Mouse (Mus musculus): ENCODE measurements around the gene Tgoln1. TPM values are rescaled to one million over a fixed set of nuclear protein-coding genes. Genes with fewer than 3 reads are reported as not detected.

Gene Tgoln1
- 10 to 100 TPM; 61.4 to 72.6 TPM for total RNA-seq (2021)
- long read RNA-seq, experiment 1, full-length matches to known transcripts = 45 of 56 reads
- long read RNA-seq, experiment 1, partial matches to known transcripts = 2 of 56 reads
- long read RNA-seq, experiment 1, other reads (novel, unspliced or antisense) = 9 of 56 reads
- long read RNA-seq, experiment 2, full-length matches to known transcripts = 8 of 19 reads
- long read RNA-seq, experiment 2, partial matches to known transcripts = 3 of 19 reads
- long read RNA-seq, experiment 2, other reads (novel, unspliced or antisense) = 8 of 19 reads

DNA sequence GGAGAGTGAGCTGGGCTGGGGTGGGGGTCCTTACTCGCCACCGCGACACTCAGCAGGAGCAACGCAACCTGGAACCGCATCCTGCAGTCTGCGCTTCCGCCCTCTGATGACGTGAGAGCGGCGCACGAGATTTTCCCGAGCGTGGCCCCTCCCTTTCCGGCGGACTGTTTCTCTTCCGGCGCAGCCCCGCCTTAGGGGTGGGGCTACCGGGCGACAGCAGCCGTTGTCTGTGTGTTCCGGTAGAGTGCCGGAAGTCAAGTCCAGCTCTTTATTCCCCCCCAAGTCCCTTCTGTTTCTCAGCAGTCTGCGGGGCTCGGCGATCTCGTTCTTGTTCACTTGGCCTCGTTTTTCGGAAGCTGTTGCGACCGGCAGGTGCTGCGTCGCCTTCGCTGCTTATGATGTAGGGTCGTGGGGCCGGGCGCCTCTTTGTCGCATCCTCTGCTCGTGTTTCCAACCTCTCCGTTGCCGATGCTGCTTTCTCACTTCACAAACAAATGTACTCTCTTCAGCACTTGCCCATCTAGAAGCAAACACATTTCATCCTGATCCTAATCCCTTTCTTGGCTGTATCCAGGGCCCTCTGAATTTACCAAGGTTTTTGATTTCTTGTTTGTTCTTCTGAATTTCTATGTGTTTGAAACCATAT is at the start of gene Tgoln1:
Gene Tgoln1 (minus strand): TSS at position 358 of the 646 bp plus-strand sequence.
- DNase-seq = peak; percentile 97

DNA sequence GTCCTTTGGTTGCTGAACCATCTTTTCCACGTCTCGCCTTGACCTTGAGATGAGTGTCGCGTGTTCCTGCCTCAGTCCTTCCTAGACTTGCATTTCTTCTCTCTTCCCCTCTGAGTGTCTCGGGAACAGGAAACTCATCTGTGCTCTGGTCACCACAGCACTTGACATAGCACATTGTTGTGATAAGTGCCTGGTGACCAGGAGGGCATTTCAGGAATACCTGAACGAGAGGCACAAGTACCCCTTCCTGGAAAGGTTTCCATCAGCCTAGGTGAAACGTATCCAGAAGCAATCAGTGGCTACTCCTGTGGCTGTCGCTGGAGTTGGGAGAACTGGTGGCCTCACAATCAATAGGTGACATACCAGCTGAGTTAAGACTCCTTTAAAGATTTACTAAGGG is 47.5 kb upstream of the Tgoln1 start:
- no peak for DNase-seq

DNA sequence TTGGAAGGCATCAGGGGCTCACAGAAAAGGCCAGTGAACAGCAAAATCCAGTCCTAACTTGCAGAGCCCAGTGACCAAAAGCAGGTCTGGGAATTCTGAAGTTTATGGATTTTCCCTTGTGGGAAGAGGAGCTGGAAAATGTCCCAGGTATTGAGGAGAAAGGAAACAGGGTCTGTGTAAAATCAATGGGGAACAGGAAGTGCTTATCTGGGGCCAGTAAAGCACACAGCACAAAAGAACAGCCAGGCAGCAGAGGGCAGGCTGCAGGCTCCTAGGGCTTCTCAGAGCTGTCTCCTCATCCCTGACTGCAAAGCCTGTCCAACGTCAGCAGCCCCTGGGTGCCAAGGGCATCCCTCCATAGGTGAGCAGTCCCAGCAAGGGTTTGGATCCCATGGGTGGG is 46.2 kb upstream of the Tgoln1 start:
- DNase-seq = peak; percentile 58 to 70

DNA sequence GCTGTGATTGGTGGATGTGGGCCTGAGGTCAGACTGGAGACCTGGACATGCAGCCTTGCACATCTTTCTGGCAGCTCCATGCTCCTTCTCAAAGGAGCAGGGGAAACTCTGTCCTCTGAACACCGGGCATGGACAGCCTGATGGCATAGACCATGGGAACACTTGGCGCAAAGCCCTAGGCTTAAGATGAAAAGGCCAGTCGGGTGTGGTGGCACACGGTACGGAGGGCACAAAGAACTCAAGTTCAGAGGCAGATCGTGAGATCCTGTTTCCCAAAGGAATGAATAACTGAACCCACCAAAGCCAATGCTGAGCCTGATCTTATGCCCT is 43.6 kb upstream of the Tgoln1 start:
- DNase-seq = no peak

DNA sequence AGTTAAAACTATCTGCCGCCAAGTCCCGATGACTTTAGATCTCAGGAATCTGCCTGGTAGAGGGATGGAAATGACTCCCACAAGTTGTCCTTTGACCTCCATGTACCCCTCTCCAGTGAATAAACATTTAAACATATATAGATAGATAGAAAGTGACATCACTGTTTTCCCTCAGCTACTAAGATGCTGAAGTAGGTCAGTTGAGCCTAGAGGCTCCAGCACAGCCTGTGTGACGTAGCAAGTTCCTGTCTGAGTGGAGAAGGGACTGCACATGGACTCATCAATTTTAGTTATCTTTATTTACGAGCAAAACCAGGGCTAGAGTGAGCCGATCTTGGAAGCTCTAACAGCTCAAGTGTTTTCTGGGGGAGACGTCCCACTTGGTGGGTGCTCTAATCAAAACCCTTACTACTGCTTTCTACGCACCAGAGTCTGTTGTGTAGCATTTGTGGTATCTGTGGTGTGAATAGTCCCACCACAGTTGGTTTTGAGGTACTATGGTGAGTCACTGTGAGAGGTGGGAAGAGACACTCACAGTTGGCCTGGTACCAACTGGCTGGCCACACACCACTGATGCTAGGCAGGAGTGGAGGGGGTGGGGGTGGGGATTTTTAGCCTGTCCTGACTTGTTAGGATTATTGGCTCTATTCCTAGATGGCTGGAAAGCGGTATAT is 43.1 kb upstream of the Tgoln1 start:
- DNase-seq = no peak

DNA sequence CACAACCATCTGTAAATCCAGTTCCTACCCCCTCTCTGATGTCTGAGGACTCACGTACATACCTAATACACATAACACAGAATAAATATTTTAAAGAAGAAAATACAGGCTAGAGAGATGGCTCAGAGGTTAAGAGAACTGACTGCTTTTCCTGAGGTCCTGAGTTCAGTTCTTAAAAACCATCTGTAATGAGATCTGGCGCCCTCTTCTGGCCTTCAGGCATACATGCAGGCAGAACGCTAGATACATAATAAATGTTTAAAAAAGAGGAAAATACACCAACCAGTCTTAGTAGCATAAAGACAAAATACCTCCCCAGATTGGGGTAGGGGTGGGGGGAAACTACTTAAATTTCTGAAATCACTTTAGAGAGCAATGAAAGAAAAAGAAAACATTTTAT is 41.2 kb upstream of the Tgoln1 start:
- DNase-seq = peak in 1 of 2 experiments; percentile 58

DNA sequence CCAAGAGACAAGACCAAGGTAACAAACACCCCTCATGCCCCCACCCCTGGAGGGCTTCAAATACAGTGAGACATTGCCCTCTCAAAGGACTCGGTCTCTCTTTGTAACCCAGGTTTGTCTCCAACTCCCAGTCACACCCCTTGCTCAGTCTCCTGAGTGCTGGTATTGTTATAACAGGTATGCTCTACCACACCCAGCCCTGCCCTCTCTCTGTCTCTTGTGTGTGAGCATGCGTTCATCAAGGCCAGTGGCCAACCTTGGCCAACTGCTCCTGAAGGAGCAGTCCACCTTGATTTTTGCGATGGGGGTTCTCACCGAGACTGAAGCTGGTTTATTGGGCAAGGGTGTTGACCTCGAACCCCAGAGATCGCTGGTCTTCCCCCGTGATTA is 39.2 kb upstream of the Tgoln1 start:
- no peak for DNase-seq

DNA sequence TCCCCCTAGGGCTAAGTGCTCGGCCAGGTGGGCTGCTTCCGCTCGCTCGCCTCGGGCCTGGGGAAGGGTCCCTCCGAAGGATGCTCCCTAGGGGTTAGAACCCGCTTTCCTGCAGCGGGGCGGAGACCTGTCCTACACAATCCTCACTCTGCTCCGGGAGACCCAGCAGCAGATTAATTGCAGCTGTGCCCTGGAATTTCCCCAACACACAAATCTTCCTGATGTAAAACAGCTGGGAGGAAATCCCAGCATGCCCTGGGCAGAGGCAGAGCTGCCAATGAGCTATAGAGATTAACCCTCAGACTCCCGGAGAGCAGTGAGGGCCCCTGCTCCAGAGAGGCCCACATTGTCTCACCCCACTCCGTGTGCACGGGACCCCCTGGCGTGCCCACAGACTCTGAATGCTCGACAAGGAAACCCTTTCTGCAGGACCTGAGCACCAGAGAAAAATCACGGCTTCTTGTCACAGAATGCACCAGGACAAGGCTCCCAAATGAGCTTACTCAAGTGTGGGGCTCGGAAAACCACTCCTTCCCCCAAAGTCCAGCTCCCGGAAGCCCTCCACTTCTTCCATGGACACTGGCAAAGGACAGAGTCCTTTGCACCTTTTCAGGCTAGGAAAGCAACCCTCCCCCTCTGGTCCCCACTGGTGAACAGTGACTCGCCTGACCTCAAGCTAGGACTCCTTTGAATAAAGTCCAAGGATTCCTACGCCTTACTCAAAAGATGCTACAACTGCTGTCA is 38.7 kb upstream of the Tgoln1 start:
- peak; percentile 88 for DNase-seq

DNA sequence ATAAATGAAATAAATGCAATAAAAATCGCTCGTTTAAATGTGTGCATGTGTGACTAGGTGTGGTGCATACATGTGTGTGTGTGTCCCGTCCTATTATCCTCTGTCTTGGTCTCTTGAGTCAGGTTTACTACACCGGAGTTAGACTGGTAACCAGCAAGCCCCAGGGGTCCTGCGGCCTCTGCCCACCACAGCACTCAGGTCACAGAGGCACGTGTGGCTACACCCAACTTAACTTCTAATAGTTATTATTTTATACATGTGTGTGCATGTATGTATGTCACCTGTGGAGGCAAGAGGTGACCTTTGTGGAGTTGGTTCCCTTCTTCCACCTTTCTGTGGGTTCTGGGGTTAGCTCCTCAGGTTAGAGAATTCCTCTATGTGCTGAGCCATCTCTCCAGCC is 37.6 kb upstream of the Tgoln1 start:
- no peak for DNase-seq

DNA sequence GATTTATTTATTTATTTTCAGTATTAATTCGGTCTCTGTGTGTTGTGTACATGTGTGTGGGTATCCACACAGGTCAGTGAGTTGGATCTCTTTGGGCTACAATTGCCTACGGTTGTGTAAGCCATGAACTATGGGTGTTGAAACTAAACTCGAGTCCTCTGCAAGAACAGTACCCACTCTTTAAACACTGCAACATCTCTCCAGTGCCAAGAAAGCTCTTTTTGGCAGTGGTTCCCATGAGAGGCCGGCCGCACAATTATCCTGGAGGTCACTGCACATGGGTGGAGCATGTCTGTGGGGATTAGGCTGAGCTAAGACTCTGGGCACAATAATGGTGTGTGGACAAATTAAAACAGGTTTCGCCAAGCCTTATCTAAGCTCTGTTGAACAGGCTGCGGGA is 36.6 kb upstream of the Tgoln1 start:
- DNase-seq = peak; percentile 75 to 85

DNA sequence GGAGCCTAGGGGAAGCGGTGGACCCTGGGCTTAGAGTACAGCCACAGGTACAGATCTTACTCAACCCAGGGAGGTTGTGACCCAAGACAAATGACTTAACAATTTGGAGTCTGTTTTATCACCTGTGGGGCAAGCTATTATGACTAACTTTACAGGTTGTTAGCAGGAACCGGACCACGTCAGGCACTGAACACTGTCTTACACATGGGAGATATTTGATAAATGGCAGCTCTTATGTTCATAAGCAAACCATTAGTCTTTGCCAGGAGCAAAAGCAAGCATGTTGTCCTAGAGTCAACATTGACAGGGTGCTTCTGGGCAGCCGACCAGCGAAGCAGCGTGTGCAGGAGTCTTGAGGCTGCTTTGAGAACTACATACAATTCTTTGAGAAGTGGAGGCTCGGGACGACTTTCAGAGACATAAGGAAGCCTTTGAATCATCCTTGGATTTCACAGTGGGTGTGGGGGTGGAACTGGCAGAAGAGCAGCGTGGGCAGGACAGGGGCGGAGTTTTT is 33.6 kb upstream of the Tgoln1 start:
- no peak for DNase-seq

DNA sequence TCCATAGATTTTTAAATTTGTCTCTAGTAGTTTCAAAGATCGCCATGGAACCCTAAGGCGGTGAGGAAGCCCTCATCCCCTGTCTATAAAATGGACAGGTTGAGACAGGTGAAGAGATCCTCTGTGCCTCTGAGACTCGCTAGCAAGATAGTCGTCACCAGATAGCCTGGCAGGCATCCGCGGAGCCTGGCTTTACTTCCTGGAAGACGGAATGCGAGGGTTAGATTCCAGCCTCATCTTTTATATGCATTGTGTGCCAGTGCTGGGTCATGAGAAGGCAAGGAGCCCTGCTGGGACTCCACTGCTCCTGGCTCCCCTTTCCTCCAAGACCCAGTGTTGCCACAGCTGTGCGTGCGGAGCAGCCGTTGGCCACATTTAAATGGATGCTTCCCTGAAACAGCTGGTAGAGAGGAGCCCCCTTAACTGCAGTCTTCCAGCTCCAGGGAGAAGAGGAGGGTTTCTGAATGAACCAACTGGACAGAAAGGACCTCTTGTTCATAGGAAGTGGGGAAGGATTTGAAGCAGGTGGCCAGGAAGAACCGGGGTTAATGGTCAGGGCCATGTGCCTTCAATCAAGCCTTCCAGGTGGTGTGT is 31.3 kb upstream of the Tgoln1 start:
- peak in 1 of 2 experiments; percentile 19 for DNase-seq

DNA sequence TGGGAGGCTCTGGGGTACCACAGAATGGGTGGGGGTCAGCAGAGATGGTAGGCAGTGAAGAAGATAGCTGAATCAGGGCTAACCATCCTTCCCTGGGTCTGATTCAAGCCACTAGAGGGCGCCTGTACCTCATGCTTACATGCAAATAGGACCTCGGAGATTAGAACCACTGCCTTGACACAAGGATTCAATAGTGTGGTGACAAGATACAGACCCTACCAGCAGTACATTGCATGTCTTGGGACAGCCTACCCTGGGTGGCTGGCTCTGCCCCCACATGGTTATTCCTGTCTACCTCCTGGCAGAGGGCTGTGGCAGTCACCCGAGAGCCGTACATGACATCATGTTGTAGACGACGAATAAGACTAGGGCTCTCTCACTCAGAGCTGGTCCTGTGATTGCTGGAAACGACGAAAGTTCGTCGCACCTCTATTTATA is 30.6 kb upstream of the Tgoln1 start:
- DNase-seq = peak; percentile 72 to 88

DNA sequence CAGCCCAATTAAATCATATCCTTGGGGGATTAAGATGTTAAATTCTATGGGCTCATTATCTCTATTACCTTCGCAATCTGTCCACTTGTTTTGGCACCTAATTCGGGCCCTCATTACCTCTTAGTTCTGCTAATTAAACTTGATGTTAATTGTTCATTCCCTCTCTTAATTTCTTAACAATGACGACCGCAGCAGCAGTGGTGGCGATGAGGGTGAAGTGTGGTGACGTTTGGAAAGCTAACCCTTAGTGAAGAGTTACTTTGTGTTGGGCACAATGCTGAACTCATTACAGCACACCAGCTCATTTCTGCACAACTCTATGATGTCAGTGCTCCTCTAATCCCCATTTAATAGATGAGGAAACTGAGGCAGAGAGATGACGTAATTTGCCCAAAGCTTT is 28.6 kb upstream of the Tgoln1 start:
- DNase-seq = no peak

DNA sequence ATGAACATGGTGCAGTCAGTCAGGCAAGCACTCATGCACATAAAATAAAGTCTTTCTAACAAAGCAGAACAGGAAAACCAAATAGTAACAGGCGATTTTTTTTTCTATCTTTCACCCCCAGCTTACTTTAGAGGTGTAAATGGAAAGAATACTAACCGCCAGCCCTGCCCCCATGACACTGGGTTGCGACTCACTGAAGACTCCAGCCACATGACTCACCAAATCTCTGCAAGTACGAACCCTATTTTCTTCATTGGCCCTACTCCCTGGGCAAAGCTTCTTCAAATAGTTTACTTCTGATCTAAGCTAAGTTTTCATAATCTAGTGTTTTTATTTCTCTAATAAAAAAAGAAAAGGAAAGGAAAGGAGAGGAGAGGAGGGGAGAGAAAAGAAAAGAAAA is 27.8 kb upstream of the Tgoln1 start:
- no peak for DNase-seq

DNA sequence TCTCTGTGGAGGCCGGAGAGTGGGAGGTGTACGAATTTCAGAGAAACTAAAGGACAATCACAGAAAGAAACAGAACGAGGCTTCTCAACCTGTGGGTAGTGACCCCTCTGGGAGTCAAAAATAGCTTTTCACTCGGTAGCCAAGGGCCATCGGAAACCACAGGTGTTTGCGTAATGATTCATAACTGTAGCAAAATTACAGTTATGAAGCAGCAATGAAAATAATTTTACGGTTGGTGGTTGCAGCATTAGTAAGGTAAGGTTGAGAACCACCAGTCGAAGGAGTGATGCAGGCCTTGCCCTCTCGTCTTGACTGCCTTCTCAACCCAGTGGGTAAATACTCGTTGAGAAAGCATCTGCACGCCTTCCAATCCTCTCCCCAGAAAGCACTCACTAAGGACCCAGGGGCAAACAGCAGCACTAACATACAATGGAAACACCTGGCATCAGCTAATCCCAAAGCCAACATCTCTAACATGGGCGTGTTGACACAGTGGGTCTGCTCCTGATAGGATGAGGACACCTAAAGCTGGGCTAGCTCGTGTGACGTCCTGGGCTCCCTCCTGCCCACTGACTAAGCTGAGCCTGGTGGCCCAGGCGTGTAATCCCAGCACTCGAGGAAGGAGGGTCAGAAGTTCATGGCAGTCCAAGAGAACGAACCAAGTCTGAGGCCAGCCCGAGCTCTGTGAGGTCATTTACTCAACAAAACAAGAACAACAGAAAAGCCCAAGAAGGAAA is 24.6 kb upstream of the Tgoln1 start:
- DNase-seq = no peak

DNA sequence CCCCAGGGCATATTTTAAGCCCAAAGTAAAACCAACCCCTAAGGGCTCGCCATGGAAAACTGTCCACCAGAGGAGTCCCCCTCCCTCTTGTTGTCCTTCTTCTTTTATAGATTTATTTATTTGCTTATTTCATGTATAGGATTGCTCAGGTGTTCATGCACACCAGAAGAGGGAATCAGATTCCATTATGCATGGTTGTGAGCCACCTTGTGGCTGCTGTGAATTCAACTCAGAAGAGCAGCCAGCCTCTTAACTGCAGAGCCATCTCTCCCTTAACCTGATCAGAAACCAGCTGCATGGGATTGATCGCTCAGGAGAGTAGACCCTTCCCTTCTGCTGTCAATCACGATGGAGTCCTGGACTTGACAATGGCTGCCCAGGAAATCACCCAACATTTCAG is 20.1 kb upstream of the Tgoln1 start:
- DNase-seq = no peak

DNA sequence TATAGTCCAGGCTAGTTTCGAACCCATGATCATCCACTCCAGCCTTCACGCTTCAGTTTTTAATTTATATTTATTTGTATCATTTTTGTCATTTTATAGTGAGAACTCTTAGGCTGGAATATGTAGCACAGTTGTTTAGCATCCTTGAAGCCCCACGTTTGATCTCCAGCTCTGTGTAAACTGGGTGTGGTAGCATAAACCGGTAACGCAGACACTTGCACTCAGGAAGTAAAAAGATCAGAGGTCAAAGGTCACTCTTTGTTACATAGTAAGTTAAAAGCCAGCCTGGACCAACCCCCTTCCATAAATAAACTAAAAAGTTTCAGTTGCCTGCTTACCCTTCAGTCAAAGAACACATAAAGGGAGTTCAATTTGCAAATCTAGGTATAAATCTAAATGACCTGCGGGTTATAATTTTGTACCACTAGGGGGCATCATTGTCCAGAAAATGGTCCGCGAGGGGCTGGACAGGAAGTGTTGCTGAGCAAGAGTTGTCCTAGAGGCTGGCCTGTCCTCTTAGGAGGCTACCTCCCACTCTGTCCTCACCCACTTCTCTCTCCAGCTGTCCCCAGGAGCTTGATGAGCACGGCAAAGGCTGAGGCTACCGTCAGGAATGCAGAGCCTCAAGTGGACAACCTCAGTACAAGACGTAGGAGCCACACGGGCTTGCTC is 19.1 kb upstream of the Tgoln1 start:
- peak; percentile 79 to 86 for DNase-seq

DNA sequence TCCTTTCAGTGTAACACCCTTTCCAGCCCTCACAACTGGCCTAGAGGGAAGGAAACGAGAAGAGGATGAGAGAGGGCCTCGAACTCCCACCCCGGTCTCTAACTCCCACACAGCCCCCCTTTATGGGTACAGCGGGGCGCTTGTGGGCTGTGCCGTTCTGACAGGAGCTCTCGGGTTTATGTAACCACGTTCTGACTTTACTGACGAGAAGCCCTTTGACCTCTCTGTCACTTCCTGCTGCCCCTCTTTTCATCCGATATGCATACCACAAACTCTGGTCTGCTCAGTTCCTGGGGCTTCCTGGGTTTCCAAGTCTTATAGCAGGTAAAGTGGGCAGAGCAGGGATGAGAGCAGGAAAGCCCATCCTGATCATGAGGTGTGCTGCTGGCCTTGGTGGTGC is 17.5 kb upstream of the Tgoln1 start:
- DNase-seq = no peak

DNA sequence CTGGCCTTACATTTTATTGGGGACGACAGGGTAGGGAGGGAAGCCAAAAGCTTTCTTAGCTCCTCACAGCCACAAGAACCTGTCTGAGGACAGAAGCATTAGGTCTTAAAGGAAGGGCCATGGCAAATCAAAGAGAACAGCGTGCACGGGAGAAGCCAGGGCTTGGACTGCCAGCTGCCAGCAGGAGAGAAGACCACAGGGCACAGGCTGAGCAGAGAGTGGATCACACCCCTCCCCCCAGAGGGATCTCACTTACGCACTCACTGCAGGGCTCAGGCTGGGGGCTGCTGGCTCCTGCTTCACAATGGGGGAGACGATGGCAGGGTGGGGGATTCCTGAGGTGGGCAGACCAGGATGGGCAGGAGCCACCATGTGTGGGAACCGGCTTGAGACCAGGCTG is 14.9 kb upstream of the Tgoln1 start:
- no peak for DNase-seq

DNA sequence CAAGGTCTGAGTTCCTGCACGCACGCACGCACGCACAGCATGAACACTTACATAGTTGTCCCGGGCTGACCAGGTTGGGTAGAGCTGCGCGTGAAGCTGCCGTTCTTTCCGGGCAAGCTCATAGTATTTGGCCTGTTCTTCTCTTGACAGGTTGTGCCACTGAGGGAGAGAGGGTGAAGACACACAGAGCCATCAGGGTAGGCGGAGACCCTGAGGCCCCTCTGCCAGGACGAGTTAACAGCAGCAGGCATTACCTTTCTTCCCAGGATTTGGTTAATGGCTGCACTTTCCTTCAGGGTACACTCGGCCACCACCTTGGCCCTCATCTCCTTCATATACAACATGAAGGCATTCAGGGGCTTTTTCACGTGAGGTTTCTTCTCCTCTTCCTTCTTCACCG is 14.2 kb upstream of the Tgoln1 start:
- DNase-seq = no peak
